Mouse (Mus musculus): ENCODE measurements around the gene Glrx2. TPM values are rescaled to one million over a fixed set of nuclear protein-coding genes. Genes with fewer than 3 reads are reported as not detected.
A peak's percentile ranks its signal among the peaks of the same experiment; 100 is the strongest.
"Not testable (repeated sequence)": the region's sequence is repeated elsewhere in the genome, so short reads cannot be mapped to it uniquely, and the experiment has no call there.

Glrx2 gene
- total RNA-seq (2021), result 100 to 1,000 TPM; 114 to 117 TPM
- long read RNA-seq, experiment 1, transcript Glrx2-210 (4 exons, 3,337 nt), result major isoform, 79 of 99 reads
- long read RNA-seq, experiment 1, partial matches to known transcripts, result 0 of 99 reads
- long read RNA-seq, experiment 1, other reads (novel, unspliced or antisense), result 11 of 99 reads
- long read RNA-seq, experiment 2, transcript Glrx2-210 (4 exons, 3,337 nt), result major isoform, 86 of 100 reads
- long read RNA-seq, experiment 2, partial matches to known transcripts, result 3 of 100 reads
- long read RNA-seq, experiment 2, other reads (novel, unspliced or antisense), result 6 of 100 reads

DNA sequence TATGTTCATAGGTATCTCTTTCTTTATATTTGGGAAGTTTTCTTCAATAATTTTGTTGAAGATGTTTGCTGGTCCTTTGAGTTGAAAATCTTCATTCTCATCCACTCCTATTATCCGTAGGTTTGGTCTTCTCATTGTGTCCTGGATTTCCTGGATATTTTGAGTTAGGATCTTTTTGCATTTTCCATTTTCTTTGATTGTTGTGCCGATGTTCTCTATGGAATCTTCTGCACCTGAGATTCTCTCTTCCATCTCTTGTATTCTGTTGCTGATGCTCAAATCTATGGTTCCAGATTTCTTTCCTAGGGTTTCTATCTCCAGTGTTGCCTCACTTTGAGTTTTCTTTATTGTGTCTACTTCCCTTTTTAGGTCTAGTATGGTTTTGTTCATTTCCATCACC is at the start of gene Glrx2:
Gene Glrx2 (plus strand): TSS at position 301 of the 400 bp plus-strand sequence.
- not testable (repeated sequence) for DNase-seq (ENCODE audit: low spot score in 2 of 2)

DNA sequence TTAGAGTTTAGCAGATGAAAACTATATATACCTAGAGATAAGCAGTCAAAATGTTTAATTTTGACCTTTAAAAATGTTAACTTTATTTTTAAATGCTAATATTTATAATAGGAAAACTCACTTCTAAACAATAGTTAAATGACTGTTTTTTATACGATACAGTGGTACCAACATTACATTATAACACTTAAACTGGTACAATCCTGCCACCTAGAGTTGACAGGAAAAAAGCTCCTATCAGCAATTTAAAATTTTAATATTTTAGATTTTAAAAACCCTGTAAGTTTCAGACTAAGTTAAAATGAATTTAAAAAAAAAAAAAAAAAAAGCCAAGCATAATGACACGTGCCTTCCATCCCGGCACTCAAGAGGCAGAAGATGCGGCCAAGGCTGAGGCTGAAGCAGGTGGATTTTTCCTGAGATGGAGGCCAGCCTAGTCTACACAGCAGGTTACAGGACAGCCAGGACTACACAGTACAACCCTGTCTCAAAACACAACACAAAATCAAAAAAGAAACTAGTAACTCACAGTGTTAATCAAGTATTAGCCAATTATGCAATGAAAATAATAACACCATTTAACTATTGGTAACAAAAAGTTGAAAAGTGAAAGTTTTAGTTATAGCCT is 40.3 kb upstream of the Glrx2 start:
- no peak for DNase-seq (ENCODE audit: low spot score in 2 of 2)

DNA sequence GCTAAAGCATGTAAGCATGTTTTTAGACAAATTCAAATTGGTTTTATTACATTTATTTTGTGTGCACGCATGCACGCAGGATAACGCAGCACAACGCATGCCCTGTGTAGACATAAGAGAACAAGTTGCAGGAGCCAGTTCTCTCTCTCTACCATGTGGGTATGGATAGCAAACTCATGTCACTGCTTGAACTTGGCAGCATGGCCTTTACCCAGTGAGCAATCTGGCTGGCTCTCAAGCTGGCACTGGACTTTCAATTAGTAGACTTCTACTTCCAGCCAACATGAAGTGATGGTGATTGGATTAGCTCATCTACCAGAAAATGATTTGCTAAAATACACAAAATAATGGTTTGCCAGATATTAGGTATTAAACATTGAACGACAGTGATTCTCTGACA is 35.0 kb upstream of the Glrx2 start:
- no peak for DNase-seq (ENCODE audit: low spot score in 2 of 2)

DNA sequence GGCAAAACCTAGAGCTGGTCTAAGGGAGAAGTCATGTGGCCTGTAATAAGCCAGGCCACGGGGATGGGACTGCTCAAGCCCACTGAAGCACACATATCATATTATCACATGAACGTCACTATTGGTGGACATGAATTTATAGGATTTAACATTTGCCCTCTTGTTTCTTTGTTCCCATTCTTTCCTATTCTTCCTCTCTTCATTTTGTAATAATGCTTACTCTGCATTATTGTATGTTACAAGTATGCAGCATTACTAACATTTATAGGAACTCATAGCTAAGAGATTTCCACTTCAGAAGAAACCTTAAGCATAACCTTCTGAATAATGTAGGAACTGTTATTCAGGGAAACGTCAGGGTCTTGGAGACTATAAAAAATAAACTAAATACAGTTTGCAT is 31.3 kb upstream of the Glrx2 start:
- no peak for DNase-seq (ENCODE audit: low spot score in 2 of 2)

DNA sequence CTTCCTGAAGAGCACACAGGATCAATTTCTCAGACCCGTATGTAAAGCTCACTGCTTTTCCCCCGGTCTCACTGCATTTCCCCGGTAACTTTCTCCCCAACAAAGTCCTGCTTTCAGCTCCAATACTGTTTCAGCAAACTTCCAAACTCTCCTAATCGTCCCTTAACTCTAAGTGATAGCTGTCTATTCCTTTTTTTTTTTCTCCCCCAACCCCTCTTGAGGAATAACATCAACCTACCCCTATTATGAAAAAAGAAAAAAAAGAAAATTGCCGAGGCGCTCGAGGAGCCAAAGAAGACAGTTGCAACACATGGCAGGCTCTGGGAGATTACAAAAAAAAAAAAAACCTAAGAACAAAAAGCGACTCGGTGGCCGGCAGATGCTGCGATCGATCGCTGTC is 14.4 kb upstream of the Glrx2 start:
- no peak for DNase-seq (ENCODE audit: low spot score in 2 of 2)

DNA sequence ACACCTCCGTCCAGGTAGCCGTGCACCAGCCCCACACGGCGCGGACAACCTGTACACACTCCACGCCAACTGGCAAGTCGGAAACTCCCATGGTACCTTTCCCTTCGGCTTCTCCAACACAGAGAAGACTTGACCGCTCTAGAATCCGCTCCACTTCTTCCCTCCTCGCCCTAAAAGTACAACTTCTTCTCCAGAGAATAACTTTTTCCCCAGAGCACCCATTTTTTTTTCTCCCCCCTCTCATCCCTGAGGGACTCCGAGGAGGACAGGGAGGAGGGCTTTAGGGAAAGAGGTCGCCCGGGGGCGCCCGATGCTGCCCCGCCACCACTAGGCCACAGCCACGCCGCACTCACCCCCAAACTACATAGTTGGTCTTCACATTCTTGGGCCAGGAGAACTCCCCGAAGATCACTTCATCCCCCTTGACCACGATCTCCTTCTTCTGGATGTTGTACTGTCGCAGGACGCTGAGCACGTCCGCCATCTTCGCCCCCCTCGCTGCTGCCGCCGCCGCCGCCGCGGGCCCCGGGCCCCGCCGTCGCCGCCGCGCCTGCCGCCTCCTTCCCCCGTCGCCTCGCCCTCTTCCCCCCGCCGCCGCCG is 13.9 kb upstream of the Glrx2 start:
- peak in 1 of 2 experiments; percentile 33 for DNase-seq (ENCODE audit: low spot score in 2 of 2)

DNA sequence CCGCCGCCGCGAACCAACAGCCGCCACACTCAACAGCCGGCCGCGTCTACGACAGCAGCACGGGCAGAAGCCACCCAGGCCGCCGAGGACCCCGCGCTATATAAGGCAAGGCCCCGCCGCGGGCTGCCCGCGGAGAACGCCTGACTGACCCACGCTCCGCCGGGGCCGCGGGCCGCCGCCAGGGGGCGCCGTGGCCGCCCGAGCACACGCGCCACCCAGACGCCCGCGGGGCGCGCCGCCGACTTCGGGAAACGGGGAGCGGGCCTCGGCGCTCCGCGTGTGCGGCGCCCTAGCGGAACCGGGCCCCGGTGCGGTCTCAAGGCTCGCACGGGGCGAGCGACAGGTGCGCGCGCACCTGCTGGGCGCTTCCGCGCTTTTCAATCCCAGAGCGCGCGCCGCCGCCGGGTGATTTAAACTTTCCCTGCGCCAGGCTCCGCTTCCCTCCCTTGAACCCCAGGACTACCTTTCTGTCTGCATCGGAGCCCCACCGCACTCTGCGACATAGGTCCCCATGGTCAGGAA is 13.3 kb upstream of the Glrx2 start, which contains the start of gene Cdc73:
Gene Cdc73 (minus strand): TSS at position 153 of the 522 bp plus-strand sequence.
- DNase-seq (ENCODE audit: low spot score in 2 of 2), result peak; percentile 84 to 93

DNA sequence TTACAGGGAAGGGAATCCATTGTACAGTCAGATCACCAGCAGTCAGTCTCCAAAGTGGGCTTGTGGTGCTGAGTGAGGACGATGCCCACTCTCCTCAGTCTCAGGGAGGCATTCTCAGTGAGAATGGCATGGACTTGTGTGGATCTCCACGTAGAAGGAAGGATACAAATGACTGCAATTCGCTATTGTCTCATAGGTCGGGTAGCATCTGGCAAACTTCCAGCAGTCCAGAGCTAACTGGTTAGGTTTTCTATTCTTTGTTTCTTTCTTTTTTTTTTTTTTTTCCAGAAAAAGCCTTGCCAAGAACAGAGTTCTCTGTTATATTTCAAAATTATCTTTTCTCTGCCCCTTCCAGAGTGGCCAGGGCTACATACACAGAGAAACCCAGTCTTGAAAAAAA is 9.1 kb upstream of the Glrx2 start:
- DNase-seq (ENCODE audit: low spot score in 2 of 2), result no peak

DNA sequence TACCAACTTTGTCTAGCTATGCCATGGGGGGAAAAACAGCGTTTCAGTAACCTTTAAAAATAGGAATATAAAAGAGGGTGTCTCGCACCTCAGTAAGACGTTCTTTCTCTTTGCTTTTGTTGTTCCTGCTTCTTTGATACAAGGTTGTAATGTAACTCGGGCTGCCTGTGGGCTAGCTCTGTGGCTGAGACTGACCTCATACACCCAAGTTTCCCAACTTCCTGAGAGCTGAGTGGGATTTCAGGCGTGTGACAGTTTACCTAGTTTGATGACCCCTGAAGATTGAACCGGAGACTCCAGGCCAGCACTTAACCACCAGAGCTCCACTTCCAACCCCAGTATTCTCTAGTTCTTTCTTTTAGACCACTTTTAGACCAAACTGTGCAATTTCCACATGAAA is 7.8 kb upstream of the Glrx2 start:
- DNase-seq (ENCODE audit: low spot score in 2 of 2), result no peak

DNA sequence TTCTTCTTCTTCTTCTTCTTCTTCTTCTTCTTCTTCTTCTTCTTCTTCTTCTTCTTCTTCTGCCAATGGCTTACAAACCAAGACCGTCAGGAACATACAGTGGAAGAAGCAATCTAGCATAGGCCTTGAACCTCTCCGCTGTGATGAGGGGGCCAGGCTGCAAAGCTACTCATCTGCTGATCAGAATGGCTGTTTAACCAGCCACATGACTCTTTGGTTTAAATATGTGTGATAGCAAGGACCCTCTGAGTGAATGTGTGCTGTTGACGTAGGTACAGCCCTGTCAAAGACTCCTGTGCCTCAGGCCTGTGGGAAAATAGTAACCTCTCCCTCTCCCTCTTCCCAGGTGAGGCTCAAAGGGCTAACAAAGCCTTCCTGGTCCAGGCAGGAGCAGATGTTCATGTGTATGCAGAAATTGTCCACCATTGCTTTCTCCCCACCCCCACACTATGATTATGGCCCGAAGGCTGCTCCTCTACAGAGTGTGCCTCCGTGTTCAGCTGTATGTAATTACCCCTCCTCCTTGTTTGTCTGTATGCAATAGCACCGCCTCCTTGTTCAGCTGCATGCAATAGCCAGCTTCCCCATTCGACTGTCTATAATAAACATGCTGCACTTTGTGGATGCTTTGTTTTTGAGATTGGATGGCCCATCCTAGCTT is 6.0 kb upstream of the Glrx2 start:
- DNase-seq (ENCODE audit: low spot score in 2 of 2), result no peak

DNA sequence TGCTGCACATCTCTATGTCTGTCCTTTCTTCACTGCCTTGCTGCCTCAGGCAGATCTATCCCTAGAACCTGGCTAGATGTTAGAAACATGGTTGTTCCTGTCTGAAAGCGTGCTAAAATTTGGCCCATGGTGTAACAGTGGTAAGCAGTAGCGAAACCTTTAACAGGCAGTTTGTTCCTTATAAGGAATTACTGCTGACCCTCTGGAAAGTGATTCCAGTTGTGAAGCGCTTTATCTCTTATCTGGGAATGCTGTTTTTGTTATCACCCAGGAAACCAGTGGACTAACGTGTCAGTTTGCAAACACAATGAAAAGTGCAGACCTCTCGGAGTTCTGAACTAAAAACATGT is 5.5 kb upstream of the Glrx2 start:
- no peak for DNase-seq (ENCODE audit: low spot score in 2 of 2)

DNA sequence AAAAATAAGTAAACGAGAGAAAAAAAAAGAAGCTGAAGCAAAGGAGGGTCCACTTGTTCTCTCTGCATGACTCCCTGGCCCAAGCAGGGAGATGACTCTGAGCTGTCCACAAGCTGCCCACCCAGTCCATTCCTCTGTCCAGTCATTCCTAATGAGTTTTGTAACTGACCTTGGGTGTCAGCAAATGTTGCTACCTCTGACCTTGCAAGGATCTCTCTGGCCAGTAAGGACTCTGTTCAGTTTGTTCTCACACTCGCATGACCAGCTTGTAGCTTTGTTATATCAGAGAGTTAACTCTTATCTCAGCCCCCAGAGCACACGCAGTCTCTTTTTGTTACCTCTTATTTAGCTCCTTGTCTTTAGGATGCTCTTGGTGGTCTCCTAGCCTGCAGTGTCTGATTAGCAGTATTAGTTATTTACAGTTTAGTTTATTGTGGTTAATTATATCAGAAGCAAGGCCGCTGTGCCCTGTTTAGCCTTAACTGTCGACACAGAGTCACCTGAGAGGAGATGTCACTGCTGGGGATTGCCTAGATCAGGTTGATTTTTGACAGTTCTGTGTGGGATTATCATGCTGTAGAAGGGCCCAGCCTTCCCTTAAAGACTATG is 8.4 kb downstream of the Glrx2 start:
- no peak for DNase-seq (ENCODE audit: low spot score in 2 of 2)

DNA sequence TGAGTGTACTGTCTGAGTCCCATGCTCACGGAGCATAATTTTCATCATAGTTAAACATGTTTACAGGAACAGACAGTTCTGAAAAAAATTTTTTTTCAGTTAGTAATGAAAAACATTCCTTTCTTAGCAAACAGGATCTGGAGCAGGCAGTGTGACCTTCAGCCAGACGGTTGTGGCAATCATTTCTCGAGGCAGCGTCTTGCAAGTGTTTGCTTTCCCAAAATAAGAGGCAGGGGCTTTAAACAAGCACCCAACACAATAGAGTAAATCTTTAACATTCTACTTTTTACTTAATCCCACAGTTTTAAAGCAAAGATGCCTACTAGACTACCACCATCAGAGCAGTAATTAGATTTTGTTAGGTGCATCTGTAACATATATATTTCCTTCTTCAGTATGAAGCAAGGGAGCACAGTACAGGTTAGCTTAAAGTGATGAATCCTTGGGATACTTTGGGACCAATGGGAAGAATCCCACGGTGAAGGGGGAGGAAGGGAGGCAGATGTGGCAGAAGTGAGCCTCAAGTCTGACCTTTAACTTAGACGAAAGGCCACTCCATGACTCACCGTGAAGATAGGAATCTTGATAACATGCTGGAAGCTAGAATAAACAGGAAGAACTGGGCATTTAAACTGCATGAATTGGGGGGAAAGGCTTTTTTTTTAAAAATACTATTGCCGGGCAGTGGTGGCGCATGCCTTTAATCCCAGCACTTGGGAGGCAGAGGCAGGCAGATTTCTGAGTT is 11.7 kb downstream of the Glrx2 start:
- no peak for DNase-seq (ENCODE audit: low spot score in 2 of 2)

DNA sequence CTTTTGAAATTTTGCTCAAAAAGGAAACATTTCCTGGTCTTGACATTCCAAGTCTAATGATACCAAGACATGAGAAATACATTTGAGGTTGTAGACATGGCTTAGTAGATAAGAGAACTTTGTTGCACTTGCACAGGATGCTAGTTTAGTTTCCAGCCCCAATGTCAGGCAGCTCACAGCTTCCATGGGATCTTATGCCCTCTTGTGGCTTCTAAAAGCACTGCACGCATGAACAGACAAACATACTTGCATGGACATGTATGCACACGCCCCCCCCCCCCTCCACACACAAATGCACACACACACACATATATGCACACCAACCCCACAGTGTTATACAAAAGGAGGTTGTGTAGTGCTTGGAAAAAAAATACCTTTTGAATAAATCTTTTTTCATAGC is 14.8 kb downstream of the Glrx2 start:
- DNase-seq (ENCODE audit: low spot score in 2 of 2), result no peak

DNA sequence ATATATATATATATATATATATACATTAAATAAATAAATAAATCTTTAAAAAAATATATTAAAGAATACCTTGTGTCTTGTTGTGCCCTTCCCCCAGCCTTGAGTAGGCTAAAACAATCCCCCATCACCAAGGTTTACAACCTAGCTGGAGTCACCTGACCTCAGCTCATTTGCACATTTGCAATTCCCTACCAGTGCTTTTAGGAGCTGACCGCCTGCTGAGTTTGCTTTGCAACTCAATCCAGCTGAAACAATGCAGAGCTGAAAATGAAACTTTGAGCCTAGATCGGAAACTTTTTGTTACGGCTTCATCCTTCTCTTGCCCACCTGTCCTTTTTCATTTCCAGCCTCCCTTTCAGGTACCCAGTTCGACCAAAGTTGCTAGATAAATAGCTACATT is 15.6 kb downstream of the Glrx2 start:
- no peak for DNase-seq (ENCODE audit: low spot score in 2 of 2)

DNA sequence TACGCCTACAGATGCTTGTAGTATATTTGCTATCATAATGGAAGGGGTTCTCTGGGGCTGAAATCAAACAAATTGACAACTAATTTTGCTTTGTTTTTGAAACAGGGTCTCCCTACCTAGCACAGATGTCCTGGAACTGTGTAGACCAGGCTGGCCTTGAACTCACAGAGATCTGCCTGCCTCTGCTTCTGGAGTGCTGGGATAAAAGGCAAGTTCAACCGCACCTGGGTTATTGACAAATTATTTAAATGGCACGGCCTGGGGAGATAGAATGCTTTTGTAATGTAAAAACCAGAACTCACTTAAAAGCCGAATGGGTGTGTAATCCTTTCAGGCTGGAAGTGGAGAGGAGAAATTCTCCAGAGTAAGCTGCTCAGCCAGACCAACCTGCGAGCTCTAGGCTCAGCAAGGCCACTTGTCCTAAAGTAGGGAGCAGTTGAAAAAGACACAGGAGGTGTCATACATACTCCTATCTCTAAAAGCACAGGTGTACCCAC is 17.8 kb downstream of the Glrx2 start:
- DNase-seq (ENCODE audit: low spot score in 2 of 2), result no peak

DNA sequence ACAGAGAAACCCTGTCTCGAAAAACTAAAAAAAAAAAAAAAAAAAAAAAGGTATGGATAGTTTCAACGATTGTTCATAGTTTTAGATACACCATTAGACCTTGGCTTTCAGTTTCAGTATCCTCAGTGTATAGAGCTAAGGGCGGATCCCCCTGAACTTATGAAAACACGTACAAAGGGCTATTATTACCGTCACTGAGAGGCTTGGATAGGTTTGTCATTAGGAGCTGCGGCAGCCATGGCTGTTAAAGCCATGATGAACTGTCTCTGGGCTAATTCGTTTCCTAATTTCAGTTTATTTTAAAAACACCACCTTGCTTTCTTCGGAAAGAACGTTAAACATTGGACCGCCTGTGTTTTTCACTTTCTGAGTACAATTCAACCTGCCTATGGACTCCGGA is 22.7 kb downstream of the Glrx2 start:
- no peak for DNase-seq (ENCODE audit: low spot score in 2 of 2)

DNA sequence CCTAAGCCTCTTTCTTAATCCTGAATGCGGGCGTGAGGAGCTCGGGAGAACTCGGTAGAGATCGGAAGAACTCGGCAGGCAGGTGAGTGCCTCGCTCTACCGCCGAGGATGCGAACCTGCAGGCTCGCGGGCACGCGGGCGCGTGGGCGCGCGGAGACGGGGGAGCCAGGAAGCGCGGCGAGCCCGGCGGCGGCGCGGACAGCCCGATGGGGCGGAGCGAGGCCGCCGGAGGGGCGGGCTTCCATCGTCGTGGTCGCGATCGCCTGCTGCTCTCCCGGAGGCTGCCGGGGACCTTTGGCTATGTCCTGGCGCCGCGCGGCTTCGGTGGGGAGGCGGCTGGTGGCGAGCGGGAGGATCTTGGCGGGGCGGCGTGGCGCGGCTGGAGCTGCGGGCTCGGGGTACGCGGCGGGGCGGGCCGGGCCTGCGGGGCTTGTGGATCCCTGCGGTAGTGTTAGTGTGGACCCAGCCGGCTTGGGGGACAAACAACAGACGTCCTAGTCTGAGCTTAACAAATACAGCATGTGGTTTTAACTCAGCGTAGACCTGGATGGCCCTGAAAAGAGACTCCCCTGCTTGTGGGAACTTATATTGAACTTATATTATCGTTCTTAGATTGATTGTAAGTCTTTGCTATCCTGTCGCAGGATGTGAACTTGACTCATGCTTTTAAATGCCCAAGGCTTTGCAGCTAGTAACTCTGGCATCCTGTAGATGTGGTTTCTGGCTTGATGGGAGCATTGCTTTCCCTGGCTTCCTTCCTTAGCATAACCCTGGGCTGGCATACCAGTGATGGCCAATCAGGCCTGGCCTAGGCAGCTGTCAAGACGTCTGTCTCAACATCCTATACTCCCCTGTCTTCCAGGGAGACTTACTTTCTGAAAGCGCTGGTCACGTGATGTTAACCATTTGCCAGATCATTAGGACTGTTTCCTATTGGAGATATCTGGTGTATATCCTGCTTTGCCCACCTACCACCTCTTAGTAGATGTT is 23.5 kb downstream of the Glrx2 start:
- peak; percentile 90 to 92 for DNase-seq (ENCODE audit: low spot score in 2 of 2)

DNA sequence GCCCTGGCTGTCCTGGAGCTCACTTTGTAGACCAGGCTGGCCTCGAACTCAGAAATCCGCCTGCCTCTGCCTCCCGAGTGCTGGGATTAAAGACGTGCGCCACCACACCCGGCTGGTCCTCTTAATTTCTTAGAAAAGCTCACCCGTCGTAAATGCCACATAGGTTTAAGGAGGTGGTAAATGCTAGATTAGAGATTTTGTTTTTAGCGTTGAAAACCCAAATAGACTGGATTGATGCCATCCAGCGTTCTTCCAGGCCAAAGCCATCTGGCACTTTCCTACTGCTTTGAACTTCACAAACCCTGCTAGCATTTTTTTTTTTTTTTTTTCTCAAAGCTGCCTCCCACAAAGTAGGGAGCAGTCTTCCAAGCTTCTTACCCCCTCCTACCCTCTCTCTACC is 24.4 kb downstream of the Glrx2 start:
- DNase-seq (ENCODE audit: low spot score in 2 of 2), result peak; percentile 10 to 25

Measured in left cerebral cortex, adult 18-20 months (tissue).